Mouse (Mus musculus) megakaryocyte, embryonic 14.5 days (primary cell): ENCODE results near the gene Sptssa. TPM values are rescaled to one million over a fixed set of nuclear protein-coding genes. Genes with fewer than 3 reads are reported as not detected.

ENCODE experiments used
- H3K27me3 ChIP-seq: replicated peaks from 2 replicates; pipeline ENCODE3; 2012; ENCODE audit warnings: inconsistent platforms
- H3K36me3 ChIP-seq: replicated peaks from 2 replicates; pipeline ENCODE3; 2012; ENCODE audit warnings: low read length, inconsistent platforms, mixed read lengths
- H3K4me1 ChIP-seq: 2 replicates; pipeline ENCODE4 v1.6.1; 2012; ENCODE audit warnings: inconsistent platforms
- H3K4me3 ChIP-seq: replicated peaks from 2 replicates; pipeline ENCODE3; 2012; ENCODE audit warnings: moderate library complexity, mild to moderate bottlenecking, inconsistent platforms
- H3K9me3 ChIP-seq: 2 replicates; pipeline ENCODE4 v1.6.1; 2012; ENCODE audit warnings: inconsistent platforms
- FLI1 ChIP-seq: IDR thresholded peaks from 2 replicates; pipeline ENCODE4 v1.6.1; 2012; ENCODE audit warnings: low read length, inconsistent platforms, mixed read lengths
- GATA1 ChIP-seq: IDR thresholded peaks from 3 replicates; pipeline ENCODE4 v1.6.1; 2012; ENCODE audit warnings: mixed read lengths, low read length, inconsistent platforms, borderline replicate concordance
- polyA plus RNA-seq: library from polyadenylated mRNA; stranded (reverse); fragments of >175 nt; gene quantifications from 2 replicates; pipeline ENCODE4 v1.2.3, GENCODE M21; 2012; ENCODE audit warnings: low replicate concordance; ENCODE audit not compliant: insufficient read depth

Gene Sptssa
- 2.2 and 8.8 TPM in 2 replicates for polyA plus RNA-seq

- Histone ChIP-seq H3K9me3 (no peaks in the 10 kb centered on the region), H3K4me3 (peak within 1 kb of the TSS; percentile 99), H3K4me1 (peaks cover 42% of the 10 kb centered on the region), H3K27me3 (no peaks in the 10 kb centered on the region), H3K36me3 (peaks cover 4% of the 10 kb centered on the region)
- no peak for TF ChIP-seq GATA1
- TF ChIP-seq FLI1: no peak
Measured at GRCm38 (mm10) chr12:54656396-54657171, at the start of gene Sptssa. Sptssa (minus strand) TSS chr12:54656573.

GRCm38 (mm10) chr12:54699394-54699793 lies 43.0 kb upstream of the Sptssa start:
- H3K4me3 ChIP-seq: no peak overlapping the region
- H3K4me1 ChIP-seq: peaks cover 35% of the 10 kb centered on the region
- no peaks in the 10 kb centered on the region for H3K36me3 ChIP-seq

GRCm38 (mm10) chr12:54697791-54698250 lies 41.4 kb upstream of the Sptssa start:
- TF ChIP-seq GATA1 (no peak), FLI1 (no peak)

More at GRCm38 (mm10) chr12:54699394-54699793, 43.0 kb upstream of the Sptssa start:
- TF ChIP-seq GATA1 (no peak), FLI1 (no peak)
- peaks cover 2% of the 10 kb centered on the region for H3K27me3 ChIP-seq
- H3K9me3 ChIP-seq: no peaks in the 10 kb centered on the region

GRCm38 (mm10) chr12:54697003-54697597 lies 40.7 kb upstream of the Sptssa start:
- no peaks in the 10 kb centered on the region for H3K9me3 ChIP-seq
- peak overlapping the region; percentile 16 for H3K4me3 ChIP-seq
- peaks cover 46% of the 10 kb centered on the region for H3K4me1 ChIP-seq
- no peaks in the 10 kb centered on the region for H3K27me3 ChIP-seq
- no peak for TF ChIP-seq FLI1
- TF ChIP-seq GATA1: no peak
- peaks cover 12% of the 10 kb centered on the region for H3K36me3 ChIP-seq

More at GRCm38 (mm10) chr12:54697791-54698250, 41.4 kb upstream of the Sptssa start:
- no peak overlapping the region for H3K4me3 ChIP-seq
- peaks cover 2% of the 10 kb centered on the region for H3K27me3 ChIP-seq
- H3K9me3 ChIP-seq: no peaks in the 10 kb centered on the region
- H3K36me3 ChIP-seq: peaks cover 5% of the 10 kb centered on the region
- peaks cover 46% of the 10 kb centered on the region for H3K4me1 ChIP-seq

- no peaks in the 10 kb centered on the region for H3K9me3 ChIP-seq
- H3K27me3 ChIP-seq: no peaks in the 10 kb centered on the region
- peak overlapping the region; percentile 100 for H3K4me3 ChIP-seq
- H3K4me1 ChIP-seq: peaks cover 46% of the 10 kb centered on the region
- peaks cover 18% of the 10 kb centered on the region for H3K36me3 ChIP-seq
- TF ChIP-seq FLI1 (no peak), GATA1 (no peak)
Measured at GRCm38 (mm10) chr12:54696242-54697002, 40.0 kb upstream of the Sptssa start.

- TF ChIP-seq GATA1 (no peak), FLI1 (no peak)
- peak within 1 kb of the TSS; percentile 100 for H3K4me3 ChIP-seq
- H3K27me3 ChIP-seq: no peaks in the 10 kb centered on the region
- no peaks in the 10 kb centered on the region for H3K9me3 ChIP-seq
- H3K36me3 ChIP-seq: peaks cover 24% of the 10 kb centered on the region
- peaks cover 46% of the 10 kb centered on the region for H3K4me1 ChIP-seq
Measured at GRCm38 (mm10) chr12:54695511-54696241, 39.3 kb upstream of the Sptssa start, which contains the start of gene Eapp. Eapp (minus strand) TSS chr12:54695897.

- H3K4me1 ChIP-seq: peaks cover 45% of the 10 kb centered on the region
- H3K4me3 ChIP-seq: peak overlapping the region; percentile 100
- no peak for TF ChIP-seq GATA1
- TF ChIP-seq FLI1: no peak
Measured at GRCm38 (mm10) chr12:54694847-54695510, 38.6 kb upstream of the Sptssa start.

GRCm38 (mm10) chr12:54689082-54689481 lies 32.7 kb upstream of the Sptssa start:
- peaks cover 11% of the 10 kb centered on the region for H3K4me1 ChIP-seq
- peaks cover 87% of the 10 kb centered on the region for H3K36me3 ChIP-seq
- no peaks in the 10 kb centered on the region for H3K9me3 ChIP-seq
- TF ChIP-seq GATA1: no peak
- TF ChIP-seq FLI1: no peak
- H3K4me3 ChIP-seq: no peak overlapping the region
- H3K27me3 ChIP-seq: no peaks in the 10 kb centered on the region

More at GRCm38 (mm10) chr12:54694847-54695510, 38.6 kb upstream of the Sptssa start:
- Histone ChIP-seq H3K27me3 (no peaks in the 10 kb centered on the region), H3K9me3 (no peaks in the 10 kb centered on the region), H3K36me3 (peaks cover 31% of the 10 kb centered on the region)
